Mouse (Mus musculus) urinary bladder, postnatal 14 days (tissue): ENCODE measurements around the gene Hus1.

ENCODE experiments used
- DNase-seq: peaks from one replicate; pipeline ENCODE4 v3.0.0; 2021; ENCODE audit warnings: low spot score

Gene Hus1

DNA sequence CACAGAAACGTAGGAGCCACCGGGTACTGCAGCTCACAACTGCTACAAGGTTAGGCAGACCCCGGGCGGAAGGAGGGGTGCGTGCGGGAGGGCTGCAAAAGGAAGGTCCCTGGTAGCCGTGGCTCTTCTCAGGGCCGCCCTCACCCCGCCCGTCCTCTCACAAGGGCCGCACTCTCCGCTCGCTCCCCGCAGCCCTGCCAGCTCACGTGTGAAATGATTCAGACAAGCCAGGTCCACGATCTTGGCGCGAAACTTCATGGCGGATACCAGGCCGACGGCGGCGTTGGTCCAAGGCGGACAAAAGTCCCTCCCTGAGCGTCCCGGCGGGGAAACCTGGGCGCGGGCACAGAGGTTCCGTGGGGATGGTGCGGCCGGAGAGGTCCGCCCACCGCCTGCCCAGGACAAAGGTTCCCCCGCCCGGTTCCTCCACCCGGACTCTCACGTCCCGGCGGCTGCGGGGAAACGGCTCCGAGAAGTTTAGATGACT lies at the start of gene Hus1:
Gene Hus1, minus strand, starts transcription at position 339 of the 487 bp plus-strand sequence.
- peak; percentile 89 for DNase-seq

DNA sequence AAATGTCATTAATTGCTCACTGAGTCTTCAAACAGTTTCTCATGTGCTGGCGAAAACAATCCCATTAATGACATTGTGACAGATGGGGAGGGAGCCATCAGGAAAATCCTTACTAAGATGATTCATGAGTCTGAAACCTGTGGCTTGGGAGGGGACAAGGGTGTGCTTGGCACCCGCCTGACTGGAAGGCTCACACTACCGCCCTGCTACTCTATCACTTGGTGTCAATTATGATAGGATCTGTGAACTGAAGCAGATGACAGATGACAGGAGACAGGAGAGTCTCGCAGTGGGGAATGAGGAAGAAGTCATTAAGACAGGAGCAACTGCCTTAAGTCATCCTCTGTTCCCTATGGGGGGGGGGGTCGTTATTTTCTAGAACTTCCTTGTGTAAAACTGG lies 49.5 kb upstream of the Hus1 start:
- DNase-seq = no peak

GRCm38 (mm10) chr11:9060029-9060428 lies 49.0 kb upstream of the Hus1 start:
- no peak for DNase-seq

DNA sequence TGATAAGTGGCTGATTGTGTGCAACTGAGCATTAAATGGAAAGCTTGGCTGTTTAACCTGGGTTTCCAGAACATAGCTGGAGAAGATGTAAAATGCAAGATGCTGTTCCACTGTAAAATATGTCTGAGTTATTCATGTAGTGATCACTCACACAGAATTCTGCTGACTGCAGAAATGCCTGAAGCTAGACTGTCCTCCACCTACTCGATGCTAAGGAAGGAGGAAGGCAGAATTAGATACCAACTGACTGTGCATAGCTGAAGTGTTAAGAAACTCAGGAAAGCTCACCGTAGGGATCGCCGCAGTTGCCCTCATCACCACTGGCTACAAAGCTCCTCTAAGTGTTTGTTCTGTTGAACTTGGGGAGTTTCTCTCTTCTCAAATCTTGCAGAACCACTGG lies 46.7 kb upstream of the Hus1 start:
- no peak for DNase-seq

GRCm38 (mm10) chr11:9056937-9057336 lies 45.9 kb upstream of the Hus1 start:
- no peak for DNase-seq

- DNase-seq = no peak
Measured at GRCm38 (mm10) chr11:9051895-9052294, 40.9 kb upstream of the Hus1 start.

GRCm38 (mm10) chr11:9050241-9050640 lies 39.2 kb upstream of the Hus1 start:
- no peak for DNase-seq

DNA sequence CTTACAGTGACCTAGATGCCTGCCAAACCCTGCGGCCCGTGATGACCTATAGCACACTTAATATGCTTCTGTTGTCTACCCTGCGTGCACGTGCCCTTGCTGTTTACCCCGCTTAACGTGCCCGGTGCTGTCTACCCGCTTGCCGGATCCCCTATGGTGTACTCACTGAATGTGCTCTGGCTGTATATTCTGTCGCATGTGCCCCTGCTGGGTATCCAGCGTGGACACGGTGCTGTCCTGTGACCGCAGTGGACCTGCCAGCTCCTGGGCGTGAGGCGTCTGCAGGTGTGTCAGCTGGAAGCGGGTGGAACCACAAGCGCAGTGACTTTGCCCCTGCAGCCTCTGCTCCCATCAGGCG lies 37.7 kb upstream of the Hus1 start, which contains the start of gene Sun3:
Gene Sun3, minus strand, starts transcription at position 289 of the 358 bp plus-strand sequence.
- DNase-seq = peak; percentile 4

DNA sequence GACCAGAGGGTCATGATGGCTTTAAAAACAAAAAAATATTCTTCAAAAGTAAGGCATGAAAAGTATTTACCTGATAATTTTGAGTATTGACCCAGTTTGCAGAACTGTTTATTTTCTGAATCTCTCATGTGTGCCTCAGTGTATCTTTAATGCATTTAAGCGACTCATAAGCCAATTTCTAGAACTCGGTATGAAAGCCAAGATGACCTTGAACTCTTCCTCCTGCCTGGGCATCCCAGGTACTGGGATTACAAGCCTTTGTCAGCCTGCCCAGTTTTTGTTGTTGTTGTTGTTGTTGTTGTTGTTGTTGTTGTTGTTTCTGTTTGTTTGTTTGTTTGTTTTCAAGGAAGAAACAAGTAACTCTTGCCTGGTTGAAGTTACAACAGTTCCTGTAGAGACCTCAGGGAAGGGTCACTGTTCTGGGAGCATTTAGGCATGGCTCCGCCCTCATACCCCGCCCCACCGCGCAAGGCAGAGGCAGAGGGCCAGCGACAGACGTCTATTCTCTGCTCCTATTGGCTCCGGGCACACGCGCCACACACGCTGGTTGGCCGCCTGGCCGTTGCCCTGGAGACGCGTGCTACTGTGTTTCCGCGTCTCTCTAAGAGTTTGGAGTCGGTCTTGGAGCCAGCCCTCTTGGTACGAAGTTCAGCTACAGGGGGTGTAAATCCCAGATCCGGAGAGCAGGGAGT lies 37.2 kb upstream of the Hus1 start, which contains the start of gene Gm11992:
Gene Gm11992, plus strand, starts transcription at position 584 of the 692 bp plus-strand sequence.
- peak; percentile 81 for DNase-seq

DNA sequence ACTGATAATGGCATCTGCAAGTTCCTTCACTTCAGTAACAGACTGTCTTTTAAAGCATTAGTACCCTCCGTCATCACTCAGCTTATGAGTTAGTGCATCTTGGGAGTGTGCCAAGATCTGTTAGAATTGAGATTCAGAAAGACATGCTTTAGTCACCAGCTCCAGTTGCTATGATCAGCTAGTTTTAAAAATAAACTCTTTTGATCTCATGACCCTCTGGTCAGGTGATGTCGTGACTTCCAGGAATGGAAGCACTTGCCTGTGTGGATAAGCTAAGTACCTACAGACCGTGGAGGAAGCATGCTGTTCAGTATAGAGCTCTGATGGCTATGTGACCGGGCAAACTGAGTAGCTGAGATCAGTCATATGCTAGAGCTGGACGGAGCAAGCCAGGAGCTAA lies 36.1 kb upstream of the Hus1 start:
- DNase-seq = no peak

- DNase-seq = no peak
Measured at GRCm38 (mm10) chr11:9046546-9046945, 35.6 kb upstream of the Hus1 start.

GRCm38 (mm10) chr11:9031530-9031929 lies 20.5 kb upstream of the Hus1 start:
- DNase-seq = no peak

DNA sequence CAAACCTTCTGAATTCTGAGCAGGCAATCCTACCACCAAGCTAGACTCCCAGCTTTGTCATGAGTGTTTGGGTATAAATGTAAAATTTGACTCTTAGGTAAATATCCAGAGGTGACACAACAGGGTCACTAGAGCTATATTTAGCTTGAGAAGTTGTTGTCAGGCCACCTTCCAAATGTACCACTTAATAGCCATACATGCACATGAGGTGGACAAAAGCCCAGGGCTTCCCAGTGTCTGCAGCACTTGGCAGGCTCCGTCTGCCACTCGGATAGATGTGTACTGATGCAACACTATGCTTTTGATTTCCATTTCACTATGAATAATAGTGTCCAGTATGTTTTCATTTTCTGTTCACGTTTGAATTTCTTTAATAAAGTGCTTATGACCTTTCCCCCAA lies 14.2 kb upstream of the Hus1 start:
- no peak for DNase-seq

GRCm38 (mm10) chr11:9024782-9025181 lies 13.8 kb upstream of the Hus1 start:
- DNase-seq = no peak

DNA sequence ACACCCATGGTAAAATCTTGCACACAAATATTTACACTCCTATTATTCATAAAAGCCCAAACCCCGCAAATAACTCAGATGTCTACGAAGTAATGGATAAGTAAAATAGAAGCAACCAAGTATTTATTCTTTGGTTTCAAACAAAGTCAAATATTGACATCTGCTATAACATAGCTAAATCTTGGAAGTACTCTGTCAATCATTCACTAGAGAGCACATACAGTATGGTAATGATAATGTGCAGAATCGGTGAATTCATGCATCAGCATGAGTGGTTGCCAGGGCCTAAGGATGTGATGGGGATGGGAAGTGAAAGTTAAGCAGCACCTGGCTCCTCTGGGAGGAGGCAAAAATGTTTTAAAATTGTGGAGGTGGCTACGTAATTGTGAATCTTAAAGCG lies 9.2 kb upstream of the Hus1 start:
- DNase-seq = no peak

GRCm38 (mm10) chr11:9018491-9019267 lies 7.7 kb upstream of the Hus1 start:
- DNase-seq = no peak

- DNase-seq = no peak
Measured at GRCm38 (mm10) chr11:9014740-9015139, 3.7 kb upstream of the Hus1 start.

DNA sequence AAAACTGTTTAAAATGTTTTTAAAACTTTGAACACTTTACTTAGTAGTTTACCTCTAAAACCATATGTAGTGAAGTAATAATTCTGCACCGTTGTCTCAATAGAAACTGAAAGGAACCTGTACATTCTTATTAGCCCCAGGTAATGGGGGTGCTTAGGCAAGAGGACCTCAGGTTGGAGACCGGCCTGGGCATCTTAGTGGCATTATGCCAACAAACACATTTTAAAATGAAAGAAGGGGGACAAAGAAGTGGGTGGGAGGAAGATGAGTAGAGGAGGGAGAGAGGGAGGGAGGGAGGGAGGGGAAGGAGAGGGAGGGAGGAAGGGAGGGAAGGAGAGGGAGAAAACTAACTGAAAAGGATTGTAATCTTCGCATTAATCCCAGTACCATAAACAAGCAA lies 357 bp upstream of the Hus1 start:
- no peak for DNase-seq

DNA sequence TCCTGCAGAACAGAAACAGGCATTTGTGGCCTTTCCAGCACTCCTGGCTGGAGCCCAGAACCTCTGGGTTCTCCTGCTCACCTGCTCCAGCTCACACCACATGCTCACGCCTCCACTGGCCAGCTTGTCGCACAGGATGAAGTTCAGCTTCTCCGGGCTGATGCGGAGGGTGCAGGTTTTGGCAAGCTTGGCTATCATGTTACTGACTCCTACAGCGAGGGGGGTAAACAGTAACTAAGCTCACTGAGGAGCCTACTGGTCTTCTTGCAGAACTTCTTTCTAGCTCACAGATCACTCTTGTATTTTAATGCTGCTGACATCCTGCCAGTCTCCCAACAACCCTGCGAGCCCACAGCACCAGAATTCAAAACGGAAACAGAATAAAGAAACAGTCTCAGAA lies 575 bp downstream of the Hus1 start:
- DNase-seq = peak; percentile 13

DNA sequence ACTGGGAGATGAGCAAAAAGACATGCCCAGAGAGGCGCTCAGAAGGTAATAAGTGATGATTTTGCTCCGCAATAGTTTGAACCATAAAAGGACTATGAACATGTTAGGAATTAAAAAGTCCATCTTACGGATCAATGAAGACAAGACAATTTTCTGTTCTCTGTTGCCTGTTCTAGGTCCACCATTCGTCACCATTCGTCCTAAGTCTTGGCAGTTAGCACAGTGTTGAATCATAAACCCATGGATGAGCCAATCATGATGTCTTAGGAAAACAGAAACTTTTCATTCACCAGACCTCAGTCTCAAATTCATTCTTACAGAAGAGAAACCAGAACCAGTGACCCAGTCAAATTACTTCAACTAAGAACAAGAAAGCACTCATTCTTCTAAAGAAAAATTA lies 2.2 kb downstream of the Hus1 start:
- DNase-seq = no peak

GRCm38 (mm10) chr11:8988084-8988483 lies 22.9 kb downstream of the Hus1 start:
- no peak for DNase-seq

DNA sequence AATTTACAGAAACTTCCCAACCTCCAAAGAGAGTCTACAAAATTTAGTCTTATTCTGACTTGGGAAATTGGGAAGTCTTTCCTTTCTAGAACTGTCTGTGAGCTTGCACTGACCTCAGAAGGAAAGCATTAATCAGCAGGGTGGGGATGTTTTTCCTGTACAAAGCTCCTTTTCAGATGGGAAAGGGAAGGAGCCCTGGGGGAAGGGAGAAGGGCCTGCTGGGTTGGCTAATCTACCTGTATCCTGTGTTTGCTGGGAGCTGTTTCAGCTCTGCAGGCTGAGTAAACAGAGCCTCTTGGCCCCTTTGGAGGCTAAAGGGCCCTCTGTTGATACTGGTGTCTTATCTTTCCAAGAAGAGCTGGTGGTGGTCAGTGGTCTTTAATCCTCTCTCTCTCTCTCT lies 24.9 kb downstream of the Hus1 start:
- DNase-seq = no peak

GRCm38 (mm10) chr11:8983237-8983861 lies 27.6 kb downstream of the Hus1 start:
- DNase-seq = peak; percentile 79
